Mouse (Mus musculus): ENCODE data around the gene Zfp422.

GRCm38 (mm10) chr6:116636581-116637235 lies 7.9 kb upstream of the Zfp422 start:
- TF ChIP-seq GATA1 (IDR thresholded peaks at IDR 0.05; ENCODE audit: borderline replicate concordance, low read length): no peak
- TF ChIP-seq FLI1 (IDR thresholded peaks at IDR 0.05; ENCODE audit: low read length): no peak
